In the genomic region with DNA sequence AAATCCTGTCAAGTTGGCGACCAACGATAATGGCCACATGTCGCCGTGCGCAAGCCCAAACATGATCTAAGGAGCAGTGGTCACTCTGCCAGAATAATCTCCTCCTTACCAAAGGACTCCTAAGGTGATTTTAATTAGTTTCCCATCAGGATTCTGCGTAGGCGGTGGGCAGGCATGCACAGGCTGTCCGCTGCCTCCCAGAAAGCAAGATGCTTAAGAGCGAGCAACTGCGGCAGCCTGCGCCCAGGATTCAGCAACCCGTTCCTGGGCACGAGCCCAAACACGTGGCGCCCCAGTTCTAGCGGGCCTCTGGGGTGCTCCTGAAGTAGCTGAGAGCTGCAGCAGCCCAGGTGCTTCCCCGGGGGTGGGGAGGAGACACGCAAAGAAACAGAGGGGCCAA, we compare ENCODE assay signal across 20 mouse cellular contexts. TPM values are rescaled to one million over a fixed set of nuclear protein-coding genes. Genes with fewer than 3 reads are reported as not detected.
A peak's percentile ranks its signal among the peaks of the same experiment; 100 is the strongest.
DNase-seq lines count a peak whose midpoint lies in the region; ATAC-seq and TF ChIP-seq lines count a peak whose summit lies in the region.
"Had no signal": no experiment of that assay in that cellular context is flagged by ENCODE, and none has a peak within 500 bp of the region (broad histone marks: within the 10 kb centered on the region; RNA-seq: fewer than 3 reads in every experiment).

No protein-coding gene starts in this region.

- H3K4me3 ChIP-seq in hindbrain, postnatal 0 days (ENCODE audit: low read length) = no peak overlapping the region
- no peak overlapping the region for H3K4me3 ChIP-seq in hindbrain, embryonic 13.5 days
- H3K4me3 ChIP-seq: embryonic facial prominence, embryonic 10.5 days; heart, embryonic 13.5 days; limb, embryonic 10.5 days; midbrain, embryonic 13.5 days had no signal

- TF ChIP-seq CTCF in hindbrain, postnatal 0 days (IDR thresholded peaks at IDR 0.05; ENCODE audit: low read depth) = no peak

- DNase-seq in hindbrain, postnatal 0 days (ENCODE audit: low spot score) = peak; percentile 59
- DNase-seq in thymus, postnatal 0 days (ENCODE audit: low spot score) = peak; percentile 25
- no peak for DNase-seq in thymus, postnatal 36 days
- DNase-seq in cerebellum, adult 9-11 months = peak; percentile 87
- no peak for DNase-seq in ovary, postnatal 10 days (ENCODE audit: low spot score)
- no peak for DNase-seq in adrenal gland, postnatal 10 days
- DNase-seq: heart, postnatal 36 days; kidney, adult 2 months; kidney, postnatal 4 days; lung, embryonic 14.5 days; lung, postnatal 4 days; thymus, postnatal 4 days had no signal

- no peak overlapping the region; the same call in 1 of the 2 replicates for H3K27ac ChIP-seq in hindbrain, postnatal 0 days
- H3K27ac ChIP-seq in hindbrain, embryonic 13.5 days = no peak overlapping the region
- H3K27ac ChIP-seq: embryonic facial prominence, embryonic 10.5 days; heart, embryonic 13.5 days; limb, embryonic 10.5 days; midbrain, embryonic 13.5 days had no signal

- H3K4me2 ChIP-seq in hindbrain, postnatal 0 days (ENCODE audit: low read depth, low read length) = no peak overlapping the region
- H3K4me2 ChIP-seq in hindbrain, embryonic 13.5 days = no peak overlapping the region
- H3K4me2 ChIP-seq: heart, embryonic 13.5 days; liver, embryonic 11.5 days; lung, embryonic 14.5 days; midbrain, embryonic 13.5 days had no signal

- peaks cover 3% of the 10 kb centered on the region; the same call in 1 of the 2 replicates for H3K4me1 ChIP-seq in hindbrain, postnatal 0 days (ENCODE audit: insufficient read depth, low read length)
- peaks cover 10% of the 10 kb centered on the region; the same call in 1 of the 2 replicates for H3K4me1 ChIP-seq in hindbrain, embryonic 13.5 days (replicated peaks)
- H3K4me1 ChIP-seq: heart, embryonic 13.5 days had no signal

- no peaks in the 10 kb centered on the region for H3K36me3 ChIP-seq in hindbrain, postnatal 0 days (ENCODE audit: insufficient read depth, low read length)
- H3K36me3 ChIP-seq in hindbrain, embryonic 13.5 days = no peaks in the 10 kb centered on the region
- H3K36me3 ChIP-seq: embryonic facial prominence, embryonic 10.5 days; heart, embryonic 13.5 days; limb, embryonic 10.5 days; midbrain, embryonic 13.5 days had no signal

- WGBS in hindbrain, postnatal 0 days = 62% methylated on average over 18 of the region's 18 CpGs
- WGBS in hindbrain, embryonic 13.5 days = 85% methylated on average over 18 of the region's 18 CpGs

- 0 out of 2 replicates have a peak, but pooled peaks cover 2% of the 10 kb centered on the region for H3K9me3 ChIP-seq in hindbrain, postnatal 0 days (ENCODE audit: low read length)
- H3K9me3 ChIP-seq in hindbrain, embryonic 13.5 days = no peaks in the 10 kb centered on the region
- H3K9me3 ChIP-seq: embryonic facial prominence, embryonic 10.5 days; heart, embryonic 13.5 days; limb, embryonic 10.5 days; midbrain, embryonic 13.5 days had no signal

- no peaks in the 10 kb centered on the region for H3K27me3 ChIP-seq in hindbrain, postnatal 0 days (ENCODE audit: insufficient read depth, low read length)
- no peaks in the 10 kb centered on the region for H3K27me3 ChIP-seq in hindbrain, embryonic 13.5 days
- H3K27me3 ChIP-seq: midbrain, embryonic 13.5 days had no signal

- no peak for ATAC-seq in hindbrain, postnatal 0 days
- ATAC-seq in hindbrain, embryonic 13.5 days (ENCODE audit: low FRiP score) = no peak
- no peak for ATAC-seq in CD4-positive, CD25-positive, alpha-beta regulatory T cell, adult 4 months
- ATAC-seq: forebrain, embryonic 14.5 days; midbrain, embryonic 13.5 days had no signal

- no peak overlapping the region for H3K9ac ChIP-seq in hindbrain, postnatal 0 days (replicated peaks; ENCODE audit: low read length)
- H3K9ac ChIP-seq in hindbrain, embryonic 13.5 days = no peak overlapping the region
- H3K9ac ChIP-seq: heart, embryonic 13.5 days; lung, embryonic 14.5 days; midbrain, embryonic 13.5 days had no signal

RNA-seq across cellular contexts. Expression of gene Cbx7, which starts 8.3 kb away (rescaled TPM):
- total RNA-seq in hindbrain, postnatal 0 days (2014; rRNA removed) = 5.1 and 9.5 TPM in 2 replicates
- 2.9 and 3.1 TPM in 2 replicates for polyA plus RNA-seq in hindbrain, postnatal 0 days (2015; fragmentation: Nextera tagmentation; extraction: Ambion mirVana)
- polyA plus RNA-seq in hindbrain, embryonic 13.5 days (2015; fragmentation: Nextera tagmentation; extraction: Ambion mirVana) = 3.6 and 3.7 TPM in 2 replicates
- 8.3 and 10.1 TPM in 2 replicates for polyA plus RNA-seq in thymus, postnatal 0 days (2015; fragmentation: Nextera tagmentation; extraction: Ambion mirVana)
- 10 to 100 TPM; 48.1 to 54.3 TPM for polyA plus RNA-seq in CD4-positive, CD25-positive, alpha-beta regulatory T cell, adult 4 months (2017; shearing (Covaris generic))
- total RNA-seq in adrenal gland, postnatal 10 days (2021) = 10 to 100 TPM in 1 of 2 experiments, 1 to 10 TPM in 1; 8.1 to 11.1 TPM

RNA-seq across cellular contexts. Expression of gene Pdgfb, which starts 52.1 kb away (rescaled TPM):
- total RNA-seq in hindbrain, postnatal 0 days (2014; rRNA removed) = 31.0 and 33.4 TPM in 2 replicates
- polyA plus RNA-seq in hindbrain, postnatal 0 days (2015; fragmentation: Nextera tagmentation; extraction: Ambion mirVana) = 8.3 and 9.5 TPM in 2 replicates
- 2.4 and 2.8 TPM in 2 replicates for polyA plus RNA-seq in hindbrain, embryonic 13.5 days (2015; fragmentation: Nextera tagmentation; extraction: Ambion mirVana)
- 2.2 and 2.7 TPM in 2 replicates for polyA plus RNA-seq in thymus, postnatal 0 days (2015; fragmentation: Nextera tagmentation; extraction: Ambion mirVana)
- polyA plus RNA-seq in CD4-positive, CD25-positive, alpha-beta regulatory T cell, adult 4 months (2017; shearing (Covaris generic)) = 1 to 10 TPM; 1.4 to 2.8 TPM
- total RNA-seq in adrenal gland, postnatal 10 days (2021) = 10 to 100 TPM; 37.8 to 46.7 TPM

Comparison
In these comparisons a context has a peak if more than half of its experiments do, and no peak if none do; other contexts are left out.
1. DNase-seq: peak in hindbrain, postnatal 0 days (single experiment), thymus, postnatal 0 days (single experiment) and cerebellum, adult 9-11 months (single experiment); none in thymus, postnatal 36 days (0 of 2), ovary, postnatal 10 days (single experiment) and adrenal gland, postnatal 10 days (single experiment).